Mouse (Mus musculus): ENCODE measurements around the gene Ccdc152.

GRCm38 (mm10) chr15:3346682-3347081, 43.4 kb upstream of the Ccdc152 start:
- no peak for TF ChIP-seq GATA1 (IDR thresholded peaks at IDR 0.05; ENCODE audit: borderline replicate concordance, low read length)
- TF ChIP-seq CTCF (IDR thresholded peaks at IDR 0.05; ENCODE audit: low read depth, low read length), result no peak
- TF ChIP-seq GATA2 (IDR thresholded peaks at IDR 0.05; ENCODE audit: borderline replicate concordance, low read depth, low read length), result no peak

Data from G1E (cell line).